Mouse (Mus musculus) heart, postnatal 0 days (tissue): ENCODE results near the gene Glyr1.

ENCODE experiments used
- CTCF ChIP-seq: IDR thresholded peaks from 2 replicates; pipeline ENCODE4 v1.5.1; 2016; ENCODE audit warnings: antibody characterized with exemption, control low read depth, low read depth
- EP300 ChIP-seq: IDR thresholded peaks from 2 replicates; pipeline ENCODE4 v1.6.1; 2016; ENCODE audit warnings: antibody characterized with exemption, low read depth

DNA sequence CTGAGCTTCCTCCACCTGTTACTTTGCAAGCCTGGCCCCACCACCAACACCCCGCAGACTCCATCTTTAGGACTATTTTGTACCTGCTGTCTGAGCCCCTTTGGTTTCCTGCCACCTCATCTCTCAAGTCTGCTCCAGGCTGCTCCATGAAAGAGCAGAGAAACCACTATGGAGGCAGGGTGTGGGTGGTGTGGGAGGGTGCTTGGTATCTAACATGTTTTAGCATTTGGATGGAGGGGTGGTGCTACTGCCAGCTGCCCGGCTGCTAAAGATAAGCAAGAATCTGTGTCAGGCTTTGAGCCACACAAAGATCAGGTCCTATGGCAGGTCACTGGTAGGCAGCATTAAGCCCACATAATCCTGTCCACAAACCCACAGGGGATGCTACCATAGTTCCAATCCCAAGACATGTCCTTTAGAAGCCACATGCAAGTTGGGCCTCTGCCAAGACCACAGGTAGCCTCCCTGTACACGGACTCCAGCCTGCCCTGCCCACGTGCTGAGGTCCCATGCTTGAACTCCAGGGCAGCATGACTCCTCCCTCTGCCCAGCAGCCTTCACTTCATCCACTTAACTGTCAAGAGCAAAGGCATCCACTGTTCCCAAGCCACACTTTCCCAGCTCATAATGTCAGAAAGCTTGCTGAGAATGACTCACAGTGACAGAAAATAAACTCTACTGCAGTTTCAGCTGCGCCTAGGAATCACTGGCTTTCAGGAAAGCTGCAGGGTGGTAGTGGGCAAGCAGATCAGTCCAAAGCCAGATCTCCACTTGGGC lies 71.2 kb downstream of the Glyr1 start:
- TF ChIP-seq CTCF (no peak), EP300 (no peak)
